Mouse (Mus musculus) lung, adult 2 months (tissue): ENCODE data around the gene Sp1. TPM values are rescaled to one million over a fixed set of nuclear protein-coding genes. Genes with fewer than 3 reads are reported as not detected.

Experiments
- DNase-seq: peaks from one replicate; pipeline ENCODE4 v3.0.0; 2022
- H3K4me1 ChIP-seq: fragments of 200-500 bp; 2 replicates; pipeline ENCODE4 v1.6.1; 2011; ENCODE audit warnings: low read length; ENCODE audit not compliant: control insufficient read depth, insufficient read depth
- H3K4me3 ChIP-seq: fragments of 200-500 bp; replicated peaks from 2 replicates; pipeline ENCODE3; 2011; ENCODE audit warnings: low read depth, mild to moderate bottlenecking, control low read depth, low read length; ENCODE audit errors: extremely low read depth
- CTCF ChIP-seq: fragments of 200-500 bp; IDR thresholded peaks from 2 replicates; pipeline ENCODE4 v1.5.1; 2011; ENCODE audit warnings: mild to moderate bottlenecking, low read length, control low read depth; ENCODE audit not compliant: insufficient read depth
- POLR2A ChIP-seq: fragments of 200-500 bp; IDR thresholded peaks from 2 replicates; pipeline ENCODE4 v1.6.1; 2011; ENCODE audit warnings: low read depth, mild to moderate bottlenecking, control low read depth, low read length, borderline replicate concordance; ENCODE audit errors: extremely low read depth
- WGBS: fragments of 180-500 bp; shearing (Covaris S2); methylation state at CpG from one replicate; pipeline ENCODE4 v1.1.7; 2018; 5-methylcytosine and 5-hydroxymethylcytosine counted together
- polyA plus RNA-seq: library from polyadenylated mRNA; depleted of rRNA; stranded (reverse); fragments of >200 nt; gene quantifications from 2 replicates; pipeline ENCODE4 v1.2.3, GENCODE M21; 2012

Sp1 gene
- polyA plus RNA-seq, 1 experiment = 20.0 TPM

GRCm38 (mm10) chr15:102424657-102425056 lies 18.7 kb downstream of the Sp1 start:
- TF ChIP-seq POLR2A (no peak), CTCF (no peak)
- Histone ChIP-seq H3K4me3 (no peak overlapping the region), H3K4me1 (peaks cover 4% of the 10 kb centered on the region)
- 45% methylated on average over 2 of the region's 2 CpGs for WGBS
- DNase-seq = no peak

- no peak for TF ChIP-seq POLR2A
- no peak for TF ChIP-seq CTCF
- Histone ChIP-seq H3K4me3 (no peak overlapping the region), H3K4me1 (no peaks in the 10 kb centered on the region)
- WGBS = 100% methylated on average over 1 of the region's 1 CpGs
- no peak for DNase-seq
Measured at GRCm38 (mm10) chr15:102426963-102427362, 21.0 kb downstream of the Sp1 start.

- TF ChIP-seq POLR2A (no peak), CTCF (no peak)
- 61% methylated on average over 1 of the region's 1 CpGs for WGBS
- Histone ChIP-seq H3K4me3 (no peak overlapping the region), H3K4me1 (no peaks in the 10 kb centered on the region)
- no peak for DNase-seq
Measured at GRCm38 (mm10) chr15:102432046-102432445, 26.1 kb downstream of the Sp1 start.

- 89% methylated on average over 4 of the region's 4 CpGs for WGBS
Measured at GRCm38 (mm10) chr15:102433173-102433572, 27.2 kb downstream of the Sp1 start.

GRCm38 (mm10) chr15:102442490-102442889 lies 36.5 kb downstream of the Sp1 start:
- H3K4me3 ChIP-seq = no peak overlapping the region
- 51% methylated on average over 2 of the region's 2 CpGs for WGBS
- H3K4me1 ChIP-seq = no peaks in the 10 kb centered on the region
- TF ChIP-seq CTCF = peak; percentile 57
- no peak for TF ChIP-seq POLR2A
- DNase-seq = peak; percentile 85

More at GRCm38 (mm10) chr15:102433173-102433572, 27.2 kb downstream of the Sp1 start:
- no peak for TF ChIP-seq CTCF
- TF ChIP-seq POLR2A = no peak
- H3K4me3 ChIP-seq = no peak overlapping the region
- no peak for DNase-seq
- no peaks in the 10 kb centered on the region for H3K4me1 ChIP-seq

- no peak within 1 kb of the TSS for H3K4me3 ChIP-seq
- TF ChIP-seq CTCF (no peak), POLR2A (no peak)
- WGBS = 68% methylated on average over 8 of the region's 8 CpGs
- no peaks in the 10 kb centered on the region for H3K4me1 ChIP-seq
- no peak for DNase-seq
Measured at GRCm38 (mm10) chr15:102445146-102445545, 39.2 kb downstream of the Sp1 start, which contains the start of gene Amhr2. TSS of gene Amhr2 (plus strand) at chr15:102445367.

GRCm38 (mm10) chr15:102446448-102446847 lies 40.5 kb downstream of the Sp1 start:
- 48% methylated on average over 5 of the region's 6 CpGs for WGBS

GRCm38 (mm10) chr15:102449366-102449765 lies 43.4 kb downstream of the Sp1 start:
- no peak overlapping the region for H3K4me3 ChIP-seq
- TF ChIP-seq POLR2A = no peak
- TF ChIP-seq CTCF = no peak

More at GRCm38 (mm10) chr15:102446448-102446847, 40.5 kb downstream of the Sp1 start:
- Histone ChIP-seq H3K4me3 (no peak overlapping the region), H3K4me1 (no peaks in the 10 kb centered on the region)
- DNase-seq = no peak
- no peak for TF ChIP-seq POLR2A
- no peak for TF ChIP-seq CTCF

GRCm38 (mm10) chr15:102450928-102451327 lies 45.0 kb downstream of the Sp1 start:
- DNase-seq = no peak

More at GRCm38 (mm10) chr15:102449366-102449765, 43.4 kb downstream of the Sp1 start:
- 65% methylated on average over 8 of the region's 8 CpGs for WGBS
- DNase-seq = no peak
- no peaks in the 10 kb centered on the region for H3K4me1 ChIP-seq

GRCm38 (mm10) chr15:102451666-102452430 lies 45.9 kb downstream of the Sp1 start:
- TF ChIP-seq CTCF = no peak
- TF ChIP-seq POLR2A = no peak
- H3K4me1 ChIP-seq = no peaks in the 10 kb centered on the region
- H3K4me3 ChIP-seq = peak overlapping the region; percentile 3
- WGBS = 59% methylated on average over 26 of the region's 26 CpGs
- DNase-seq = no peak

More at GRCm38 (mm10) chr15:102450928-102451327, 45.0 kb downstream of the Sp1 start:
- no peaks in the 10 kb centered on the region for H3K4me1 ChIP-seq
- TF ChIP-seq POLR2A (0 out of 2 replicates have a peak, but pooled peaks have one; percentile 14), CTCF (no peak)
- peak overlapping the region; percentile 33 for H3K4me3 ChIP-seq
- 25% methylated on average over 7 of the region's 7 CpGs for WGBS
